Mouse (Mus musculus): ENCODE measurements around the gene Ubiad1.

Ubiad1 gene

DNA sequence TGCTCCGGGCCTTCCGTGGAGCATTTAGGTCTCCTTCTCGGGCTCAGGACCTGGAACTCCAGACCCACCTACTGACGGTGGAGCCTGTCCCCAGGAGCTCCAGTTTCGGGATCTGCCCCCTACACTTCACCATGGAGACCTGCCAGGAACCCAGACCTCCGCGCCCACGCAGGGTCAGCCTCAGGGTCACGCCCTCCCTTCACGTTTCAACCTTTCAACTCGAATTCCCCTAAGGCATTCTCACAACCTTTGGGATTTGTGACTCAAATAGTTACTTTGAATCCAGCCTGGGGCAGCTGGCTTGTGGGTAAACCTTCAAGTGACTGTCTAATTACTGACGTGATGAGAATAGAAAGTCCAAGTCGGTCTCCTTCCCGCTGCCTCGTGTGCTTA lies 4.3 kb upstream of the Ubiad1 start:
- DNase-seq (ENCODE audit: low read depth): no peak

DNA sequence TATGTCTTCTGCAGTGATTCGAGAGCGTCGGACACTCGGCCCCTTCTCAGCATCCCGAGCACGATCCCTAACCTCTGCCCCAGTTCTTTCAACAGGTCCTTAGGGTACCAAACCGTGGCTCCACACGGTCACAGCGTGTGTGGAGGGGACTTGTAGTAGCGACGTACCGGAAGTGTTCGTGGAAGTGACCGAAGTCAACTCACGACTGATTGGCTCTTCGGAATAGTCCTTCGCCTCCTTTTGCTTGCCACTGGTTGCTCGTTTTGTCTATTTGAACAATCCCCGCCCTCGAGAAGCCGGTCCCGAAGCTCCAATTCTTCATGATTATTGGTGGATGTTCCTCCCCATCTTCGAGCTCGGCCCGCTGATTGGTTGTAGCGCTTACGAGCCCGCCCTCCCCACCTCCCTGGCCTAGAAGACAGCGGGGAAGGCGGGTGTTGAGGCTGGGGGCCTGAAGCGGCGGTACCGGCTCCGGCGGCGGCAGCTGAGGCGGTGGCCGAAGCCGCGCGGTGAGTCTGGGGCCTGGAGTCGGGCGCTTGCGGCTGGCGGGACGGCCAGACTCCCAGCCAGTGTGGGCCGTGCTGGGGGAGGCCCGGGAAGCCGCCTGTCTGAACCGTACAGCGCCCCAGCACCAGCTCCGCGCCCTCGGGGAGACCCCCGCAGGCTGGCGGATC lies 3.7 kb upstream of the Ubiad1 start, which contains the start of gene Mtor:
Gene Mtor (plus strand): TSS at position 433 of the 674 bp plus-strand sequence.
- DNase-seq (ENCODE audit: low read depth): peak; percentile 97

DNA sequence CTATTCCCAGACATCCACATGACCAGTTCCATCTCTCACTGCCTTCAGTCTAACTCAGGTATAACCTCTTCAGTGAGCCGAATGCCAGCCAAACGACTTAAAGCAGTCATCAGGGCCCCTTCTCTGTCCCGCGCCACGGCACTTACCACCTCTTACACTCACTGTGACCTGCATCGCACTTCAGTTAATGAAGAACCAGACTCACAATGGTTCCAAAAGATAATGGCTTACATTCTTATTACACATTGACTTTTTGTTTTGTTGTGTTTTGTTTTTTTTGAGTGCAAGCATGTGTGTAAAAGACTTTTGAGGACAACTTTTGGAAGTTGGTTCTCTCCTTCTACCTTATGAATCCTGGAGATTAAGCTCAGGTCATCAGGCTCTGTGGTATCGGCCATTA lies 2.0 kb downstream of the Ubiad1 start:
- DNase-seq (ENCODE audit: low read depth): no peak

DNA sequence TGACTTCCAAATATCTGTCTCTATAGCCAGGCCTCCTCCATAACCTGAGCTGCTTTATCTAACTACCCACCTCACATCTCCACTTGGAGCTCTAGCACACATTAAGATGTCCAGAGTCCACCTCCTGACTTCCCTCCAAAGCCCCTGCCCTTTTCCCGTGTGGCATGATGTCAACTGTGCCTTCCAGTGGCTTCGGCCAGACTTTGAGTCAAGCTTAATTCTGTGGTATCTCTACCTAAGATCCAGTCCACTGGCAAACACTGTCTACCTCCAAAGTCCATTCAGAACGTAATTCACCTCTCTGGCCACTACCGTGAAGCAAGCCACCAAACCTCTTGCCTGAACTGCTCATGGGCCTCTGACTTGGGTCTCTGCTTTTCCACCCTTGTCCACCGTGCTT lies 2.6 kb downstream of the Ubiad1 start:
- no peak for DNase-seq (ENCODE audit: low read depth)

DNA sequence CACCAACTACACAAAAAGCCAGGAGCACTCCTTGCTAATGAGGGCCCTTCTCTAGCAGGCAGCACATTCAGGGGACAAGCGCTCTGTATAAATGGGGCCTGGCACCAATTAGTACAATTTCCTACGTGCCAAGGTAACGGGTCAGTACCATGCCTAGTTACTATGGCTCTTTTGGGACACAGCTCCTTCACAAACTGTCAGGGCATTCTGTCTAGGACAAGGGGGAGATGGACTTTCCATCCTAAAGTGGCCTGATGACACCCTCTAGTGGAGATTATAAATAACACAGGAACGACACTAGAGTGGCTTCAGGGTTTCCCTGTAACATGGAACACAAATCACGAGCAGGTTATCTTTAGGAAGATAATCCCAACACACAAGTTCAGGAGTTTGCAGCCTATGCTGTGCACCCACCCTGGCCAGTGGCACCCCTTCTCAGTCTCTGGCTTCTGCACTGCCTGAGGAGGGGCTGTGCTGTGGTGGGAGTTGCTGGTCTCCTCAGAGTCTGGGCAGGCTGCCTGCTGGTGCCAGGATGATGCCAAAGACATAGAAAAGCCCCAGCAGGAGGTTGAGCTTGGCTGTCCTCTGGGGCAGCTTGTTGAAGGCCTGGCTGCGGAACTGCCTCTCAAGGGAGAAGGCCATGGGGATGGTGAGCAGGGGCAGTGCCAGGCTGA lies 8.8 kb downstream of the Ubiad1 start:
- no peak for DNase-seq (ENCODE audit: low read depth)

DNA sequence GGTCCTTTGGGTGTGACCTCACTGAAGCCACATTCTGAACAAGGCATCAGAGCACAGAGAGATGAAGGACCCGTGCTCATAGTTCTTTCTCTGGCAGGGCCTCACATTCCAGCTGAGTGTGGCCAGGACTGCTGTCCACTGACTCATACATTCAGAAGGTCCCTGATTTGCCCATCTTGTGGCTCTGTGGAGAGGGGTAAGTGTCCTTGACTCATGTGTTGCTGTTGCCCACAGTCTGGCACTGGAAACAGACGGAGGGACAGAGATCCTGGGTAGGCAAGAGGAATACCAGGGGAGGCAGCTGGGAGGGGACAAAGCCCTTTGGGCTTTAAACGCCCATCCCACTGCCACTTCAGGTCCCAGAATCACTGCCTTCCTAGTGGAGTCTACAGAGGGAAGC lies 9.5 kb downstream of the Ubiad1 start:
- DNase-seq (ENCODE audit: low read depth): no peak

DNA sequence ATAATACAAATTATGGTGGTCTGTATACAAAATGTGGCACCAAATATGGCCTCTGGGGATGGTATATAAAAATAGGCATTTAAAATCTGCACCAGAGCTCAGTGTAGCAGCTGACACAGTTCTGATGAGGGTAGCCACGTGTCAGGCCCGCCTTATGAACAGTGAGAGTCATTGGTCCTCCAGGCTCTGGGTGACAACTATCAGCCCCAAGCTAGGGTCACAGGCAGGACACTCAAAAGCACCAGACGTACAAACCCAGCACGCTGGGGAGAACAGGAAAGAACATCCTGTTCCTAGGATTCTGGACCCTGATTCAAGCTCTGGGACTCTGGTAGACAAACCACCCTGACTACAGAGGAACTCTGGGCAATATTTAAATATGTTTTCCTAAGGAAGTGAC lies 10.0 kb downstream of the Ubiad1 start:
- no peak for DNase-seq (ENCODE audit: low read depth)

DNA sequence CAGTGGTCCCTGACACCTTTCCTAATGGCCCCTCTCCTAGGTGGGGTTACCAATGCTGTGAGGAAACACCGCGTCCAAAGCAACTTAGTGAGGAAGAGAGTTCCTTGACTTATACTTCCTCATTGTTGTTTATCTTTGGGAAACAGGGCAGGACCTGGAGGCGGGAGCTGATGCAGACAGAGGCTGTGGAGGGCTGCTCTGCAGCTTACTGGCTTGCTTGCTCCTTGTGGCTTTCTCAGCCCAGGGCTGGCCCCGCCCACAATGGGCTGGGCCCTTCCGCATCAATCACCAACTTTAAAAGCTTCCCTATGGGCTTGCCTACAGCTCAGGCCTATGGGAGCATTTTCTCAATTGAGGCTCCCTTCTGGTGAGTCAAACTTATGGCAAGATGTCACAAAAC lies 10.8 kb downstream of the Ubiad1 start:
- DNase-seq (ENCODE audit: low read depth): no peak

DNA sequence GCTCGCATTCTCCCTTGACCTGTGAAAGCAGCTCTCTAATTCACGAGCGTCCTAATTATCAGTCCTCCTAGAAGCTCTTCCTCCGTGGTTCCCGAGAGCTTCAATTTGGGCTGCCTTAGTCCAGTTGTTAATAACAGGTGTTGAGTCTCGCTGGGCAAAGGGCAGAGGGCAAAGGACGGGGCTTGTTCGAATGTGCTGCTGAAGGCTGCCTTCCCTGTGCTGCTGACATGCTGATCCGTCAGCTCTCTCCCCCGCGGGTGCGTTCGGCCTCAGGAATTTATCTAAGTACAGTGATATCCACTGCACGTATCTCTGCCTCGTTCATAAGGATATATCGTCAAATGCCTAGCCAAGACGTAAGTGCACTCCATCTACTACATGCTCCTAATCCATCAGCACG lies 11.2 kb downstream of the Ubiad1 start:
- no peak for DNase-seq (ENCODE audit: low read depth)

DNA sequence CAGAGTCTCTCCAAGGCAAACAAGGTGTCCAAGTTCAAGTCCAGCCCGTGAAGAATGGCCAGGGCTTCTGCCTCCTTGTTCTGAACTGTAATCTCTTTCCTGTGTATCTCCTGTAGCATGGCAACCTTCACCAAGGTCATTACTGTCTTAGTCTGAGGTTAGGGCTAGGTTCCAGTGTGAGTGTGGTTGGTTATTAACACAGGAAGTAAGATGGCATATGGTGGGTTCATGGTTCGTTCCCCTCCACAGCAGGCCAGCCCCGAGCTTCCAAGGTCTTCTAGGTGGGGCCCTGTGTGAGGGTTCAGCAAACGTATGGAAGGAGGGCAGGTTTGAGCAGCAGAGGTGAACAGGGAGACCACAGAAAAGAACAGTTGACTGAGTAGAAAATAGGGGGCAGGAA lies 12.1 kb downstream of the Ubiad1 start:
- no peak for DNase-seq (ENCODE audit: low read depth)

DNA sequence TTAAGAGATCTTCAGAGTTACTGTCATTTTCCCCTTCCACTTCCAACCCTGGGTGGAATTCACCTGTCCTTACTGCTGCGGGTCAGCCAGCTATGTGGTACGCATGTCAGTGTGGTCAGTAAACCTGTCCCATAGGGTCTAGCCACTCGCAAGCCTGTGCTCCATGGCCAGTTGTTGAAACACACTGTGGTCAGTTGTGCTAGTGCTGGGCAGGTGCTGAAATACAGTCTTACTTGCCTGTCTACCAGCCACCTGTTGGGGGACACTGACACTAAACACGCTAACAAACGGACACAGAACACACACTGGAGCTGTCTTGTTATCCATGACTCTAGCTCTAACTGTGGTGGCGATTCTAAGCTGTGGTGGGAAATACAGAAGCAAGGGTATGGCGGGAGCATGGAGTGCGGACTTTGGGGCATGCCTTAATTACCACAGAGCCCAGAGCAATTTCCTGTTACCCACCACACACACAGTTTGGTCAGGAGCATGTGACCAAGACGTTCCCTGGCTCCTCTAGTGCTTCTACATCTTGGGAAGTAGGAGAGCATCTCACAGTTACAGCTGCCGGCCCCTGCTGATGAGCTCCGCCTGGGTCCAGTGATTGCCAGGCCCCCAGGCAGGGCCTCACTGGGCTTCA lies 13.6 kb downstream of the Ubiad1 start:
- no peak for DNase-seq (ENCODE audit: low read depth)

DNA sequence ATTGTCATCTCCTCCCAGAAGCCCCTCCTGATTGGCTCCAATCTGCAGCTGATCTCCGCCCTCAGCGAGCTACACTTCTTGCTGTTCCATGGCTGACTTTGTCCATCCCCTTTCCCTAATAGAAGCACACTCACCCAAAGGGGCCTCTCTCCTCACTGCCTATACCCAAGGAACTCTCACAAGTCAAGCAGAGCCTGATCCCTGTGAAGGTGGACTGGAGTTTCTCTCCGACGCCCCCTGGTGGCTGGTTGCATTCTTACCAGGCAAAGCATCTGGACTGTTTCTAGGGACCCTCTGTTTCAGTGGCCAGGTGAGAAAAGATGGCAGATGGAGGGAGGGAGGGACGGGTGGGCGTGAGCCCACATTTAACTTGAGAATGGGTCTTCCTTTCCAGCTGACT lies 14.9 kb downstream of the Ubiad1 start:
- peak; percentile 63 for DNase-seq (ENCODE audit: low read depth)

DNA sequence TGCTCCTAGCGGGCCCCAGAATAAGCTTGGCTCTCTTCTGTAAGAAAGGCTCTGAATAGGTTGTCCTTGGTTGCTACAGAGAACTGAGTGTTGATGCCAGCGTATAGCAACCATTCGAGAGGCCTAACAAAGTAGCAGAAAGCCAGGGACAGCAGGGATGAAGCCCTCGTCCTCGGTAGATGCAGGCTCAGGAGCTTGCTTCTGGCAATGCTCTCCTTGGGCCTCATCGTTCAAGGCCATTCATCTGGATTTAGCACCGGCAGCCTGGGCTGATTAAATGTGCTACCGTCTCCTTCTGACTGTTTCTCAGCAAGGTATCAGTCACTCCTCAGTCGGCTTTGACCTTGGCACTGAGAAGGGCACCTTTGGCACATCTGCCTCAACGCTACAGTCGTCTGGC lies 15.4 kb downstream of the Ubiad1 start:
- DNase-seq (ENCODE audit: low read depth): no peak

DNA sequence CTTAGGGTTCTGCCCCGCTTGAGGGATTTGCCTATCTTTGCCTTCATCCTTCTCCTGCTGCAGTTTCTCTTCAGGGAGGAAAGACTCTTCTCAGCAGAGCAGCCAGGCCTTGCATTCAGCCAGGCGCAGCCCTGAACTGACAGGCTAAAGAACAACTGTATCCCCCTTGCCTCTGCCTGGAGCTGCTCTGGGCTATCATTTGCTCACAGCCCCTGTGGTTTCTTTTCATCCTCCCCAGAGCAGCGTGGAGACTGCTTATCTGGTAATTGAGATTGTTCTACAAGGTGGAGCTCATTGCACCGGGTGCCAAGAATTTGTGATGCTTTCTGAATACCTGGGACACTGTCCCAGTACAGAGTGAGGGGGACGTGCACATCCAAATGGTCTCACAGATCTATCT lies 16.0 kb downstream of the Ubiad1 start:
- DNase-seq (ENCODE audit: low read depth): no peak

DNA sequence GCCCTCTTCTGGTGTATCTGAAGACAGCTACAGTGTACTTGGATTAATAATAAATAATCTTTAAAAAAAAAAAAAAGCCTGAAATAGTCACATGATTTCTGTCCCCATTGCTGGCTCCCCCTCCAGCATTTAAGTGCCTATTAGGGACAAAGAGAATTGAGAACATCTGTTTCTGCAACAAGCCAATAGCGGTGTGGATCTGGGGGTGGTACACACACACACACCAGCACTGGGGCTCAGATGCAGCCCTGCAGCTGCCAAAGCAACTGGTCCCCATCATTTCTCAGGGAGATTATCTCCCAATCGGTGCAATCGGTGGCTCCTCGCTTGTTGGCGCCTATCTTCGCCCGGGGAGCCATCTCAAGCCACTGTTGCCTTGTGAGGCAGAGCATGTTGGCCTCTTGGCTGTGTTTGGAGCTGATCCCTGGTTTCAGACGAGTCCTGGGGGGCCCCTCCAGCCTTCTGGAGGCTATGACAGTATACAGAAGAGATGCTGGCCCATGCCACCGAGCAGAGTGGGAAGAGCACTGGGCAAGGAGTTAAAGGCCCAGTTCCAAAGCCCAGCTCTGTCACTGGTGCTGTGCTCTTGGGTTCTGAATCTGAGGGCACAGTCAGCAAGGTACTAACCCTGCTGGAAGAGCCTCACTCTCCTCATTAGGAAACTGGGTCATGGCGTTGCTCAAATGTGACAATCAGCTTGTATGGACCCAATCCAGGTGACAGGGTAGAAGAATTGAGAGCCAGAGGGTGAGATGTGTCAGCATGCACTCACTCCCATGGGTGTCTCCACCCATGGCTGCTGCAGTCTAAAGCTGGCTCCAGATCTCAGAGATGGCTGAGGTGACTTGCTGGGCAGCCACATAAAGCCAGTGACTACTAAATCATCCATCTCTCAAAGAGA lies 17.4 kb downstream of the Ubiad1 start:
- DNase-seq (ENCODE audit: low read depth): no peak

DNA sequence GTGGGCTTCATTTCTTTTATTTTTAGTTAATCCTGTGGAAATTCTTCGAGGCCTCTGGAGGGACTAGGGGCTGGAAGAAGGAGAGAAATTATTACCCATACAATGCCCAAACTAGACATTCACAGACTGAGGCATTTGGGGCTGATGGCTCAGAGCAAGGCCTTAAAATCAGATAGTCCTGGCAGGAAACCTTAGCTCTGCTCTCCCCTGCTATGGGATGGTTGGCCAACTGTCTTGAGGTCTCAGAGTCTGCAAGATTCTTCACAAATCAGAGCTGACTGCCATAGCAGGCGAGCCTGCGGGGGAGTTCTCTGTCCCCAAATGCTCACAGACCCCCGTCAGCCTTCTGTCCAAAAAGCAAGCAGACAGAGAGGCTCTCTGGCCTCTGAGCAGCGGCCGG lies 27.0 kb downstream of the Ubiad1 start:
- no peak for DNase-seq (ENCODE audit: low read depth)

DNA sequence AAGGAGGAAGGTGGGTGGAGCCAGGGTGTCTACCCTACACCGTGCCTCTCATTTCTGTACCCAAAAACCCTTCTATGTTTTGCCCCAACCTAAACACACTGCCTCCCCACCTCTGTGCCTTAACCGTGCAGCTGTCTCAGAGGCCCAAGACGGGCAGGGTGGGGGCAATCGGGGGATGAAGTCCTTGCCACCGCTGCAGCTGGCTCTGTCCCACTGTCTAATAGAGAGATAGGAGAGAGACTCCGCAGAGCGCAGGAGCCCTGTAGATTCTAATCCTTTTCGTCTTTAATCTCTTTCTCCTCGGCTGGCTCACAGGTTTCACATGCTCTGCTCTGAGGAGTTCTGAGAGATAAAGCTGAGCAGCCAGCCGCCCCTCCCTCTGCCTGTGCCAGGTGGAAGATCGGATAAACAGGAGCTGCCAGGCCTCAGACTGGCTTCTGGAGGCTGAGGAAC lies 27.5 kb downstream of the Ubiad1 start:
- DNase-seq (ENCODE audit: low read depth): no peak

DNA sequence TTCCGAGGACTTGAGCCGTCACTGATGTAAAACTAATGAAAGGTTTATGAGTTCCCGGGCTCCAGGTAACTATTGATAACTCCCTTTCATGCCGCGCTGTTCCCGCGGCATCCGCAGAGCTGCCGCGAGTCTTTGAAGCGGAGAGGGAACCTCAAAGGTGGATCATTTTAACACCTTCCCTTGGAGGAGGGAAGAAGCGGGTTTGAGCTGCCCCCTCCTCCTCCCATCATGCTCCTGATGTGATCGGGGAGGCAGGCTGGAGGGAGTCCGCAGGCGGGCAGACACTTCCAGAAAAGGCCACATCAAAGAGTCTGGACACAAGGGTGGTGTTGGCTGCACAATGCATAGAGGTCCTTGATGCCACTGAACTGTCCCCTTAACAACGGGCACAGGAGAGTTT lies 29.0 kb downstream of the Ubiad1 start:
- DNase-seq (ENCODE audit: low read depth): no peak

DNA sequence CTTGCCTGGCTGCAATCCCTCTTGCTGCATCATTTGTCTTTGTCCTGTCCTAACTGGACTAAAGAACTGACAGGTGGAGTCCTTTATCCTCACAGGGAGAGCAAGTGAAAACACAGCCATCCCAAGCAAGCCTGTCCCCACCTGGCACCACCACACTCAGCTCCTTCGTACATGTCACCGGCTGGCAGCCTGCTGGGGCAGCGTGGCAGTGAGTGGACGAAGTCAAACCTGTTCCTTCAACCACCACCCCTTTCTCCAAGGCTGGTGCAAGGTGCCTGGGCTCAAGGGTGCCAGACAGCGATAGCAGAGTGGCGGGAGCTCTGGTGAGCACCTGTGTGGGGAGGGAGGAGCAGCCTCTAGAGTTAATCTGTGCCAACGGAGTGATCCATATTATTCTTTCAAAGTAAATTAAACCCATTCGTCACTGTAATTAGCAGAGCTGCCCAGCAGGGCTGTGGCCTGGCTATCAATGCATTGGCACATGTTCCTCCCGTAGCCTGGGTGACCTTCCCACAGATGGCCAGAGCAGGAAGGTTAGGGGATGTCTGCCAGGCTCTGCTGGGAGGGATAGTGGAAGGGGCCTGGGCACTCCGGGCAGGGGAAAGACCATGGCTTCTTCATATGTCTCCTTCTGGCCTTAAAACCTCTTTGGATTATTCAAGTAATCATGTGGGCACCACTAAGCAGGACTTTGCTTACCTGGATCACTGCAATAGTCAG lies 36.2 kb downstream of the Ubiad1 start:
- no peak for DNase-seq (ENCODE audit: low read depth)

DNA sequence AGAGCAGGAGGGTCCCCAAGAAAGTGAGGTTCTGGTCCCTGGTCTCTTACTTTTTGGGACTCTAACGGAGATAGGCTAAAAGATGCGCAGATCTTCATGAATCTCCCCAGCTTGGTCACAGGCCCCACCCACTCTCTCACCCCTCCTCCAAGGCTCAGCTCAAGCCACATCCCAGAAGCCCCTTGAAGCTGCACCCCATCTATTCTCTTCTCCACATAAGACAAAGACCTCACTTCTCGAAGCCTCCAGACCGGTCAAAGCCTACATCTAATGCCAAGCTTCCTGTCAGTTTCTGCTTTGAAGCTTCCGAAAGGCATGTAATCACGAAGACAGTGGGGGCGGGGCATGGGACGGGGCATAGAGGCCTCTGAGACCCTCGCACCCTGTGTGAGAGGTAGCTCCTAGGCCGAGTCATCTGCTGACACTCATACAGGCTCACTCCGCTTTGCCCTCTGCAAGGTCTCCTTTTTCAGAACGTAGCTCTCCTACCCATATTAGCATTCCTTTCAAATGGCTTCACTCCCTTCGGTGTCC lies 39.2 kb downstream of the Ubiad1 start:
- DNase-seq (ENCODE audit: low read depth): no peak

DNA sequence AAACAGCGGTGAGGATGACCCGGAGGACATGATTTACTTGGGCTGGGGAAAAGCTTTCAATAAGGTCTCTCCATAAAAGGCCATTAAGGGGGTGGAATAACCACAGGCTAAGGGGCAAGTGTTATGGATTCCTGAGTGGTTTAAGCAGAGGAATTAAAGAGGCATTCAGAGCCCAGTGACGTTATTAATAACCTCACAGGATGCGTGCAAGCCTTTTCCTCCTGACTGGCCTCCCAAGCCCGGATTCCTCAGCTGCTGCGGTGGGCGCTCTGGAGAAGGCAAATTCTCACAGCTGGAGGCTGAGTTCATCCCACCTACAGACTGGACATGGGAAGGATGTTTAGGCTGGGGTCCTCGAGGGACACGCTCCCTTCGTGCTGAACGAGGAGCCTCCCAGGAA lies 39.8 kb downstream of the Ubiad1 start:
- DNase-seq (ENCODE audit: low read depth): no peak

DNA sequence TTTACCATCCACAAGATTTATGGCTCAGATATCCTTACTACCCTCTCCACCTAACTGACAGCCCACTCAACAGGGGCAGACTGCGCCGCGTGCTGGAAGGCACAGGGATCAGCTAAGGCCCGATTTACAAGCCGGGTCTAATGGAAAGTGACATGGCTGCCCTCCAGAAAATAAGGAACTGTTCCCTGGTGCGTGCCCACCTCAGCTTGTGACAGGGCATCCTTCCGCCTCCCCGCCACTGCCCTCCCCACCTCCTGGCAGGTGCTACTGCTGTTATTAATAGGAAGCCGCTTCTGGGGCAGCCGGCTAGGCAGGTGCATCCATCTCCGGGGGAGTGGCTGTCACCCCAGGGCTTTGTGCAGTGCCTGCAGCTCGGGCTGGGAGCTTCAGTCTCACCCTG lies 41.2 kb downstream of the Ubiad1 start:
- DNase-seq (ENCODE audit: low read depth): no peak
